Mouse (Mus musculus): ENCODE measurements around the gene Cbfa2t3.

GRCm38 (mm10) chr8:122618660-122619378 is 80.1 kb downstream of the Cbfa2t3 start:
- no peak for TF ChIP-seq POLR2A (IDR thresholded peaks at IDR 0.05; ENCODE audit: insufficient read depth, low read depth, low read length)
- no peak for TF ChIP-seq CTCF (IDR thresholded peaks at IDR 0.05; ENCODE audit: insufficient read depth, low read depth, low read length)
